Mouse (Mus musculus): ENCODE measurements around the gene Sprr2e.

DNA sequence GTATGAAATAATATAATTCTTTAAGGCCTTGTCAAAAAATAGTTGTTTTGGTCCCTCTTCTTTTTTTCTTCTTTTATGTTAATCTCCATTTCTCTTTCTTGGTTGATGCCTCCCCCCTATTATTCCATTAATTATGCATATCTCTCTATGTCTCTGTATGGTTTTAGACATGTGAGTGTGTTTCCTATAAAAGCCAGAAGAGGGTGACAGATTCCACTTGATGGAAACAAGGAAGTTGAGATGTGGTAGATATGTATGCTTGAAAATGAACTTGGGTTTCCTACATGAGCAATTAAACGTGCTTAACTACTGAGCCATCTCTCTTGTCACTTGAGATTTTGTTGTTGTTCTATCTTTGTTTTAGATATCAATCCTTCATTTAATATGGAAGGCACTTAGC is 42.4 kb downstream of the Sprr2e start:
- TF ChIP-seq CTCF (IDR thresholded peaks at IDR 0.05; ENCODE audit: extremely low read depth, insufficient read depth, low read length) (no peak), POLR2A (IDR thresholded peaks at IDR 0.05; ENCODE audit: extremely low read depth, insufficient read depth, low read length) (no peak)

Measured in cortical plate, adult 2 months (tissue).